Mouse (Mus musculus) stomach, embryonic 14.5 days (tissue): ENCODE results near the gene Cdkn2c. TPM values are rescaled to one million over a fixed set of nuclear protein-coding genes. Genes with fewer than 3 reads are reported as not detected.
A peak's percentile ranks its signal among the peaks of the same experiment; 100 is the strongest.
"Not testable (repeated sequence)": the region's sequence is repeated elsewhere in the genome, so short reads cannot be mapped to it uniquely, and the experiment has no call there.

Experiments used
- ATAC-seq: fragments of 200-750 bp; cut with Nextera tagmentation; 2 replicates; pipeline ENCODE4 v1.8.0; 2017; ENCODE audit warnings: low read depth, moderate TSS enrichment; ENCODE audit not compliant: insufficient number of reproducible peaks, insufficient read depth, low FRiP score
- H3K27ac ChIP-seq: fragments of 300-500 bp; sonication (generic); 2 replicates; pipeline ENCODE4 v1.5.1; 2014; ENCODE audit warnings: mild to moderate bottlenecking, low read length, moderate library complexity, mixed read lengths
- H3K27me3 ChIP-seq: fragments of 300-500 bp; sonication (generic); 2 replicates; pipeline ENCODE4 v1.6.1; 2014; ENCODE audit warnings: low read length, control low read depth, mixed read lengths; ENCODE audit not compliant: control insufficient read depth, insufficient read depth
- H3K36me3 ChIP-seq: fragments of 300-500 bp; sonication (generic); 2 replicates; pipeline ENCODE4 v1.6.1; 2014; ENCODE audit warnings: mild to moderate bottlenecking, control low read depth, low read length, moderate library complexity, mixed read lengths; ENCODE audit not compliant: control insufficient read depth, insufficient read depth
- H3K4me1 ChIP-seq: fragments of 300-500 bp; sonication (generic); 2 replicates; pipeline ENCODE4 v1.6.1; 2014; ENCODE audit warnings: low read length, control low read depth, mixed read lengths; ENCODE audit not compliant: control insufficient read depth, insufficient read depth
- H3K4me2 ChIP-seq: fragments of 300-500 bp; sonication (generic); replicated peaks from 2 replicates; pipeline ENCODE4 v1.6.1; 2014; ENCODE audit warnings: low read depth, low read length, control low read depth
- H3K4me3 ChIP-seq: fragments of 300-500 bp; sonication (generic); 2 replicates; pipeline ENCODE4 v1.5.1; 2014; ENCODE audit warnings: low read depth, low read length, control low read depth
- H3K9ac ChIP-seq: fragments of 300-500 bp; sonication (generic); replicated peaks from 2 replicates; pipeline ENCODE4 v1.6.1; 2014; ENCODE audit warnings: low read depth, mild to moderate bottlenecking, control low read depth, low read length, moderate library complexity, mixed read lengths
- H3K9me3 ChIP-seq: fragments of 300-500 bp; sonication (generic); 2 replicates; pipeline ENCODE4 v1.6.1; 2016; ENCODE audit warnings: low read depth, low read length, control low read depth; ENCODE audit not compliant: control insufficient read depth
- WGBS: fragments of 180-500 bp; shearing (Covaris S2); extraction: QIAGEN DNeasy Blood & Tissue Kit; methylation state at CpG from one replicate; pipeline ENCODE4 v1.1.7; 2014; 5-methylcytosine and 5-hydroxymethylcytosine counted together
- polyA plus RNA-seq: library from polyadenylated mRNA; unstranded; fragments of >200 nt; fragmentation: Nextera tagmentation; extraction: Ambion mirVana; gene quantifications from 2 replicates; pipeline ENCODE4 v1.2.1, GENCODE M21; 2014

Gene Cdkn2c
- polyA plus RNA-seq = 7.0 and 8.1 TPM in 2 replicates

DNA sequence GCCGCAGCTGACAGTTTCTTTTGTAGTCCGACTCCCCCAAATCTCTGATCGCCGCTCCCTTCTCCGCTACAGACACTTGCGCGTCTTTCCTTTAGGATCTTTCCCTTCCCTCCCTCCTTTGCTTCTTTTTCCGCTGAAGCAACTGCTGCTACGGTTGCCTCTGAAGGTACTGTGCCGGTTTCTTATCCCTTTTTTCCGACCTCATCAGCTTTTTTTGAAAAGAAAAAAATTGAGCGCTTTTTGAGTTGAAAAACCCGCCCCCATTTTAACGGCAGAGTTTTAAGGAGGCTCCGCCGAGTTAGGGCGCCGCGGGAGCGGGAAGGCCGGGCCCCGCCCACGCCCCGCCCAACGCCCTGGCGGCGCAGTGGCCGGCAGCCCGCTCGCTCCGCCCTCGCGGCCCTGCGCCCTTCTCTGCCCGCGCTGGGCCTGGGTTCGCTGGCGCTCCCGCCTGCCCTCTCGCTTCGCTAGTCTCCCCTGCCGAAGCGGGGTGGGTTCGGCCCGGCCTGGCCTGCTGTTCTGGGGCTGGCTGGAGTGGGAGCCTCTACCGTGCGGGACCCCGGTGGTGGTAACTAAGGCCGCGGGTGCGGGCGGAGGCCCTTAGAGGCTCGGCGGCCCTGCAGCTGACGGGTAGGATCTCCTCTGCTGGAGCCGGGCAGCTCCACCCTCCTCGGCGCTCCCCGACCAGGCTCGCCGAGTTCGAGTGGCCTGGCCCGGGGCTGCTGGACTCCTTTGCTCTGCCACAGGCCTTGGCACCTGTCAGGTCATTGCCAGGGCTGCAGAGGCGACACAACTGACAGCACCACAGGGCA is at the start of gene Cdkn2c:
Gene Cdkn2c (minus strand): TSS at position 729 of the 809 bp plus-strand sequence.
- peak within 1 kb of the TSS; percentile 60 for H3K9ac ChIP-seq
- peak within 1 kb of the TSS; percentile 85 for H3K27ac ChIP-seq
- peaks cover 16% of the 10 kb centered on the region for H3K27me3 ChIP-seq
- H3K4me2 ChIP-seq = peak within 1 kb of the TSS; percentile 98
- under 1% methylated on average over 57 of the region's 64 CpGs for WGBS
- H3K4me3 ChIP-seq = peak within 1 kb of the TSS; percentile 69
- peak; percentile 98 for ATAC-seq
- H3K4me1 ChIP-seq = no peaks in the 10 kb centered on the region
- H3K36me3 ChIP-seq = no peaks in the 10 kb centered on the region
- no peaks in the 10 kb centered on the region for H3K9me3 ChIP-seq

DNA sequence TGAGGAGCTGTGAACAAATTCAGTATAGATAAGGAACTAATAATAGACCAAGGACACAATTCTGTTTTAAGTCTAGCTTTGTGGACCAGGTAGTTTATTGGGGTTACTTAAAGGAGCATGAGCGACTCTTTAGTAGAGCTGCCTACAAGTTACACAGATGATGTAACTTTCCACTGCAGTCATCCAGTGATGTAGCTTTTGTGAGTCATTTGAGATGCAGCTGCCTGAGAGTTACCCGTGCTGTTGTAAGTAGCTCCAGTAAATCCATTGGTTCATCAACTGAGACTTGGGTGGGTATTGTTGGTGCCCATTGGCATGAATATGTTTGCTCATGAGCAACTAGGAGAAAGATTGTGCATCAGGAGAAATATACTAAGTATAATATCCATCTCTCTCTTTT is 38.4 kb upstream of the Cdkn2c start:
- H3K4me1 ChIP-seq = no peaks in the 10 kb centered on the region
- no peak overlapping the region for H3K9ac ChIP-seq
- 87% methylated on average over 2 of the region's 2 CpGs for WGBS
- H3K36me3 ChIP-seq = no peaks in the 10 kb centered on the region
- no peaks in the 10 kb centered on the region for H3K27me3 ChIP-seq
- H3K9me3 ChIP-seq = no peaks in the 10 kb centered on the region
- ATAC-seq = no peak
- H3K27ac ChIP-seq = no peak overlapping the region
- no peak overlapping the region for H3K4me2 ChIP-seq
- no peak overlapping the region for H3K4me3 ChIP-seq

DNA sequence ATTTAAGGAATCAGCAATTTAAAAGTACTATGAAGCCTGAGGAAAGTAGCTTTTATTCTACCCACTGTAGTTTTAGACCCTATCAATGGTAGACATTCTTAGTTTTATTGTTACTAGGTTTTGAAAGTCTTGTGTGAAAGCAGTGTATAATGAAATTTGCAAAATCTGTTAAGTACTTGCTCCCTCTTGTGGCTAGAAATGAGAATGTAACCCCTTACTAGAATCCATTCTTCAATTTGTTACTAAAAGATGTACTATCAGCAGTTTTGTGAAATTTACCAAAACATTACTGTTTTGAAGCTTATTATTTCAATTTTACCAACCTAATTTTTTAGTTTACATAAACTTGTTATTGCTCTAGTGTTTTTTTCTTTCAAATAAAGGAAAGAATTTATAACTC is 36.6 kb upstream of the Cdkn2c start:
- Histone ChIP-seq H3K36me3 (no peaks in the 10 kb centered on the region), H3K4me2 (no peak overlapping the region), H3K4me1 (no peaks in the 10 kb centered on the region), H3K27ac (no peak overlapping the region), H3K9me3 (no peaks in the 10 kb centered on the region), H3K4me3 (no peak overlapping the region), H3K27me3 (no peaks in the 10 kb centered on the region), H3K9ac (no peak overlapping the region)
- no peak for ATAC-seq

DNA sequence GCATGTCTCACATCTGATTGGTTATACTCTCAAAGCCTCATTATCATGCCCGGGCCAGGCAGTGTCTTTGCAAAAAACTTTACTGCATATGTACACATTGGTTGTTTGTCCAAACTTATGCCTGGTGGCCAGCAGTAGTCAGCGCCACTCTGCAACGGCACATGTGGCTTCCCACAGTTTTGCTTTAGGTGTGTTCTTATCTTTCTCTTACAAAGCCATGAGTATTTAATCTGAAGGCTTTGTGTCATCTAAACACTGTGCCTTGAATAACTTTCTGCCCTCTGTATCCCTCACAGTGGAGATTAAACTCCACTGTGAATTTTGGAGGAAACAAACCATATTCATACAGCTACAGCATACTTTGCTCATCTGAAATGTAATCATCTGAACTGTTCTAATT is 33.7 kb upstream of the Cdkn2c start:
- not testable (repeated sequence) for H3K9ac ChIP-seq, H3K9me3 ChIP-seq, H3K4me1 ChIP-seq, H3K27ac ChIP-seq, H3K4me2 ChIP-seq, H3K36me3 ChIP-seq, H3K4me3 ChIP-seq, H3K27me3 ChIP-seq, ATAC-seq
- 81% methylated on average over 3 of the region's 3 CpGs for WGBS

DNA sequence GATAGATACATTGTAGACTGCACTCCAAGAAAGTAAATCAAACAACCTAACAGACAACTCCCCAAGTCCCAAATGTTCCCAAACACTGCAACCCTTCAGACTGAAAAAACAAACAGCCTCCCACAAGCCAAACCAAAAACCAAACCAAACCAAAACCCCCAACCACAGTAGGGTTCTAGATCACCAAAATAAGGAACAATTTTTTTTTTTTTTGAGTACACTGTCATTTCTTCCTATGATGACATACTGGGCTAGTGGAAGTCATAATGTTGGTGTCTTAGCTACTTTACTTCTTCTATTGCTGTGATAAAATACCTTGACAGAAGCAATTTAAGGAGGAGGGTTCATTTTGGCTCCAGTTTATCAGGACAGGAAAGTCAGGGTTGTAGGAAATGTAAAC is 25.7 kb upstream of the Cdkn2c start:
- Histone ChIP-seq H3K9me3 (peaks cover 12% of the 10 kb centered on the region; the same call in 1 of the 2 replicates), H3K36me3 (no peaks in the 10 kb centered on the region), H3K27ac (no peak overlapping the region), H3K27me3 (no peaks in the 10 kb centered on the region), H3K4me3 (no peak overlapping the region), H3K9ac (no peak overlapping the region), H3K4me1 (no peaks in the 10 kb centered on the region), H3K4me2 (no peak overlapping the region)
- ATAC-seq = no peak

DNA sequence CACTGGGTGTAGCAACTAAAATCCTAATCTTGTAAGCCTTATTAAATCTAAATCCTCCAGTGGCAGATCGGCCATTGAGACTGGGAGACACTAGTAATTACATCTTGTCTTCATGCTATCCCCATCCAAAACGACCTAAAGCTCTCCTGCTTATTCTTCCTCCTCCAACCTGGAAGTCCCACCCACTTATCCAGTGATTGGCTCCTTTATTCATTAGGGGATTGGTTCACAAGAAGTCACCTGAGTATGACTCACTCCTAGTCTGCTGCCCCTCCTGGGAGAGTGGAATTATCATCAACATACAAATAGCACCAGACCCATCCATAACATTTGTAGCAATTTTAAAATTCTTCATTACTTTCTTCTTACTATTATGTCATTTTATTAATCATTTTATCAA is 16.6 kb upstream of the Cdkn2c start:
- Histone ChIP-seq H3K9ac (no peak overlapping the region), H3K9me3 (no peaks in the 10 kb centered on the region), H3K27ac (no peak overlapping the region), H3K4me3 (no peak overlapping the region), H3K36me3 (no peaks in the 10 kb centered on the region), H3K27me3 (no peaks in the 10 kb centered on the region), H3K4me2 (no peak overlapping the region), H3K4me1 (no peaks in the 10 kb centered on the region)
- ATAC-seq = no peak
- 66% methylated on average over 2 of the region's 2 CpGs for WGBS

DNA sequence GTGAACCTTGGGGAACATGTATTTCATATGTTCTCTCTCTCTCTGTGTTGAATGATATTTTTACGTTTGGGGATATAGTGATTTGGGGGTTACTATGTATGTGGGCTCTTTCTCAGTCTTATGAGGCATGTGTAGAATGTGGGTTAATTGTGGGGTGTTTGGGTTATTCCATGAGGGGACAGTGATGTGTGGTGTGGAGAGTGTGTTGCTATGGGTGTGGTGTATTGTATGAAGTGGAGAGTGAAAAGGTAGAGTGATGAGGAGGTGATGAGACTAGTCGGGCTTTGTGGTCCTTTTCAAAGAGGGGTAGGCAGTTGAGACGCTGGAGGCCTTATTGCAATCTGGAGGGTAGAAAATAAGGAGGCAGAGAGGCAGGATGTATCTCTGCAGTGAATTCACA is 10.2 kb upstream of the Cdkn2c start:
- H3K36me3 ChIP-seq = no peaks in the 10 kb centered on the region
- WGBS = 2% methylated on average over 3 of the region's 3 CpGs
- H3K4me1 ChIP-seq = 0 out of 2 replicates have a peak, but pooled peaks cover 5% of the 10 kb centered on the region
- H3K4me2 ChIP-seq = peak overlapping the region; percentile 68
- peak overlapping the region; percentile 95 for H3K27ac ChIP-seq
- H3K9me3 ChIP-seq = no peaks in the 10 kb centered on the region
- H3K4me3 ChIP-seq = peak overlapping the region; percentile 83
- no peak for ATAC-seq
- H3K9ac ChIP-seq = peak overlapping the region; percentile 78
- H3K27me3 ChIP-seq = no peaks in the 10 kb centered on the region

DNA sequence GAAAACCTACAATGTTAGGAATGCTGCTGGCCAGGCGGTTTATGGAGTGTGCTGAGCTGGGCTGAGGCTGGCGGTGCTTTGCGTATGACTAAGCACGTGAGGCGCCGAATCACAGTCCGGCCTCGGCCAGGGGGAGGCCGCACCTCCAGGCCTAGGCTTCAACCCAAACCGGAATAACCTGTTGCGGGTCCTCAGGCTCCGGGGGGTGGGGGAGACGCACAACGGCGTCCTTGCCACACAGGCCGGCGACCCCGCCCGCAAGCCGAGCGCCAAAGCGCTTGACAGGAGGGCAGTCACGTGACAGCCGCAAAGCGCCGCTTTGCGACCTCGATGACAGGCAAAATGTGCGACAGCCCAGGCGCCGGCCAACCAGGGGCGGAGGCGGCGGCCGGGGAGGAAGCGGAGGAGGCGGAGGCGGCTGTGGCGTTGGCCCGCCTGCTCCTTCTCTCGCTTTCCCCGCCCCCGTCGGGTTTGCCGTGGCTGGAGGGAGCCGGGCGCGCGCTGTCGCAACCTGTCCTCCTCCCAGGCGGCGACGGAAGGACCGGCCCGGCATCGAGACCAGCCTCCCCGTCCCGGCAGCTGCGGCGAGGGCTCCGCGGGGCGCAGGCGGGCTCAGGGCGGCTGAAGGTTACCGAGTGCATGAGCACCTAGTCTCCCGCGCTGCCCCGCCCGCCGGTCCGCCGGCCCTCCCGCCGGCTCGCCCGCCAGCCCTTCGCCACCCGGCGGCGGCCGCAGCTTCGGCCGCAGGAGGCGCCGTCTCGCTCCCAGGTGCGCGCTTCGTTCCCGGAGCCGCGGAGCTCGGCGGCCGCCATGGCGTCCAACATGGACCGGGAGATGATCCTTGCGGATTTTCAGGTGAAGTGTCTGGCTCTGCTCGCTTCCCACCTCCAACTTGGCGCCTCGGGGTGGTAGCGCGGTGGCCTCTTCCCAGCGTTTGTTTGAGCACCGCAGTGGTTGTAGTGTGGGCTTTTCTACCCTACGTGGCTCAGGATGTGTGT is 9.5 kb upstream of the Cdkn2c start, which contains the start of gene Faf1:
Gene Faf1 (plus strand): TSS at position 371 of the 998 bp plus-strand sequence.
- H3K4me1 ChIP-seq = 0 out of 2 replicates have a peak, but pooled peaks cover 5% of the 10 kb centered on the region
- peak within 1 kb of the TSS; percentile 78 for H3K9ac ChIP-seq
- no peaks in the 10 kb centered on the region for H3K36me3 ChIP-seq
- H3K27me3 ChIP-seq = no peaks in the 10 kb centered on the region
- ATAC-seq = peak; percentile 97
- H3K4me3 ChIP-seq = peak within 1 kb of the TSS; percentile 83
- H3K27ac ChIP-seq = peak within 1 kb of the TSS; percentile 95
- H3K9me3 ChIP-seq = no peaks in the 10 kb centered on the region
- H3K4me2 ChIP-seq = peak within 1 kb of the TSS; percentile 68
- under 1% methylated on average over 102 of the region's 107 CpGs for WGBS
